Mouse (Mus musculus): ENCODE results near the gene Dph5.

Gene Dph5

GRCm38 (mm10) chr3:115953088-115953487, 65.5 kb downstream of the Dph5 start:
- DNase-seq (ENCODE audit: low spot score): no peak

GRCm38 (mm10) chr3:115957223-115957622, 69.6 kb downstream of the Dph5 start:
- no peak for DNase-seq (ENCODE audit: low spot score)

- DNase-seq (ENCODE audit: low spot score): no peak
Measured at GRCm38 (mm10) chr3:115961311-115962027, 73.8 kb downstream of the Dph5 start.

- peak; percentile 34 for DNase-seq (ENCODE audit: low spot score)
Measured at GRCm38 (mm10) chr3:115962028-115962415, 74.4 kb downstream of the Dph5 start.

- no peak for DNase-seq (ENCODE audit: low spot score)
Measured at GRCm38 (mm10) chr3:115963597-115963996, 76.0 kb downstream of the Dph5 start.

GRCm38 (mm10) chr3:115964071-115964470, 76.4 kb downstream of the Dph5 start:
- DNase-seq (ENCODE audit: low spot score): no peak

GRCm38 (mm10) chr3:115968745-115969530, 81.3 kb downstream of the Dph5 start:
- no peak for DNase-seq (ENCODE audit: low spot score)

- no peak for DNase-seq (ENCODE audit: low spot score)
Measured at GRCm38 (mm10) chr3:115971045-115971785, 83.6 kb downstream of the Dph5 start.

GRCm38 (mm10) chr3:115971891-115972646, 84.4 kb downstream of the Dph5 start:
- no peak for DNase-seq (ENCODE audit: low spot score)

GRCm38 (mm10) chr3:115974228-115974627, 86.6 kb downstream of the Dph5 start:
- no peak for DNase-seq (ENCODE audit: low spot score)

- DNase-seq (ENCODE audit: low spot score): no peak
Measured at GRCm38 (mm10) chr3:115974995-115975394, 87.4 kb downstream of the Dph5 start.

- peak; percentile 59 for DNase-seq (ENCODE audit: low spot score)
Measured at GRCm38 (mm10) chr3:115979000-115979399, 91.4 kb downstream of the Dph5 start.

- no peak for DNase-seq (ENCODE audit: low spot score)
Measured at GRCm38 (mm10) chr3:115983217-115983616, 95.6 kb downstream of the Dph5 start.
